Mouse (Mus musculus): ENCODE results near the gene Dynlrb1.

GRCm38 (mm10) chr2:155284647-155285046 is 48.3 kb downstream of the Dynlrb1 start:
- TF ChIP-seq CTCF (IDR thresholded peaks at IDR 0.05; ENCODE audit: low read depth) (no peak), EP300 (optimal IDR thresholded peaks at IDR 0.05) (no peak)
